Mouse (Mus musculus): ENCODE data around the gene Pdzd4.

The Pdzd4 gene

GRCm38 (mm10) chrX:73824185-73825151 is at the start of gene Pdzd4:
Pdzd4 (minus strand) TSS chrX:73824969.
- peak; percentile 77 to 78 for DNase-seq

GRCm38 (mm10) chrX:73871956-73872355 is 47.2 kb upstream of the Pdzd4 start:
- DNase-seq: peak in 1 of 2 experiments; percentile 26

DNA sequence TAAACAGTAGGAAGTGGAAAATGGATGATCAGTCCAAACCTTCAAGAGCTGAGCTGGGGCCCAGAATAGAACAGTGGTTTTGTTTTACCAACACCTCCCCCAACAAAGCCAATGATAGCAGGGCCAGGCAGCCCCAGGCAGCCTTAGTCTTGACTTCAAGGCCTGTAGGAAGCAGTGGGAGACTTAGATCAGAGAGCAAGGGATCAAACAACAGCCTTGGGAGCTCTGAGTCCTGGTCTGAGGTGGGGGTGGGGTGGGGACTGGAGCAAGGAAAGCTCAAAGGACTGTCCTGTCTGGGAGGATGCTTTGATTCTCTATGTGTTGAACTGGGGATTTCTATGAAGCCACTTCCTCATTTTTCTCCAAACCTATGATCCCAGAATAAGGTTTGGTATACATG is 46.7 kb upstream of the Pdzd4 start:
- no peak for DNase-seq

DNA sequence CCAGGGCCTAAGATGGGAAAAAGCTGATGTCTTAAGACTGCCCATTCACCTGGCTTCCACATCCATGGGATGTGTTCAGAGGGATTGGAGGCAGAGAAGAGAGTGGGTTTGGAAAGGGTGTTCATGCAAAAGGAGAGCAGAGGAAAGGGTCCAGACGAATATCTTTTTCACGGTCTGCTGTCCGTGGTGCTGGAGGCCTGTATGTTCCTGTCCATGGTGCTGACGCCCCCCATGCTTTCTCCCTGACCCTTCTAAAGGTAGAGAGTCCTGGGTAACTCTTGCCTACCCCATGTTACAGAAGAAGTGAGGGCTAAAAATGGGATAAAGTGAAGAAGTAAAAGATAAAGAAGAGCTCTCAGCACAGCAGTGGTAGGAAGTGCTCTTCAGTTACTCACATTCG is 44.6 kb upstream of the Pdzd4 start:
- no peak for DNase-seq

GRCm38 (mm10) chrX:73867852-73868251 is 43.1 kb upstream of the Pdzd4 start:
- DNase-seq: no peak

DNA sequence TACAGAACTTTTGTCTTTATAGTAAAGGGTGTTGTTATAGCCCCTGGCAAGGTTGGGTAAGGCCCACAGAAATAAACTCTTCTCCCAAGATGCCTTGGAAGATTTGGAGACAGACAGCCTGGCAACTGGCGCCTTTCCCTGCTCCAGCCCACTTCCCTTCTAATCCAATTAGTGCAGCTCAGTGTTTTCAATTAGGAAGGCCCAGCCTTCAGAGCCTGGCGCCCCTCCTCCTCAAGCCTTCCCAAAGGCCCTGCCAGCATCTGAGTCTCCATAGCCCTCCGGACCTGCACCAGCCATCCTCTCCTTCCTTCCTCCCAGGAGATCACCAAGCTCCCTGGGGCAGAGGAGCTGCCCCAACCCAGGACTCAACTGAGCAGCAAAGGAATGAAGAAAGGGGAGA is 42.5 kb upstream of the Pdzd4 start:
- DNase-seq: no peak

DNA sequence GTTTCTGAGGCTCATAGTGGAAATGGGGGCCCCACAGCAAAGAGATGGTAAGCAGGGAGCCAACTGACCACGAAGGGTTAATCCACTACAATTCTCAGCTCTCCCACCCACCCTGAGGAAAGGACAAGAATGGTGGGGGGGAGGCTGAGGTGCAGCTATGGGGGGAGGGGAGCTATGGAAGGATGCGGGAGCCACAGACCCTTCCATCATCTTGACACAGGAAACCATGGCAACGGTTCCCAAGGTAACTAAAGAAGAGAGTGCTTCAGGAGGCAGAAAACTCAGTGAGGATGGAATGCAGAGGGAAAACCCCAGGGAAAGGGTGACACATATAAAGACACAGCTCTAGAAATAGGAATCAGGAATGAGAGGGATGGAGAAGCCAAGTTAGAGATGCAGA is 39.9 kb upstream of the Pdzd4 start:
- no peak for DNase-seq

DNA sequence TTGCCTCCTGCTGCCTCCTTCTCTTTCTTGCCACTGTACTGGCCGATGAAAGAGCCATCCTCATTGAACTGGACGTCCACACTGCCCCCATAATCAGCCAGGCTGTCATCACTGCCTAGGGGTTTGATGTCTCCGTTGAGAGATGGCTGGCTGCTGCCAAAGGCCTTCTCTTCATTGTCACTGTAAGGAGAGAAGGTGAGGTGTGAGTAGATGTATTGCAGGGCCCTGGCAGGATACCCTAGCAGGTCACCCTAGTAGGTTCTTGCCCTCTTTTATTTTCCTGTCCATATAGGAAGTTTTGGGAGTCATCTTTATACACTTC is 30.3 kb upstream of the Pdzd4 start:
- no peak for DNase-seq

DNA sequence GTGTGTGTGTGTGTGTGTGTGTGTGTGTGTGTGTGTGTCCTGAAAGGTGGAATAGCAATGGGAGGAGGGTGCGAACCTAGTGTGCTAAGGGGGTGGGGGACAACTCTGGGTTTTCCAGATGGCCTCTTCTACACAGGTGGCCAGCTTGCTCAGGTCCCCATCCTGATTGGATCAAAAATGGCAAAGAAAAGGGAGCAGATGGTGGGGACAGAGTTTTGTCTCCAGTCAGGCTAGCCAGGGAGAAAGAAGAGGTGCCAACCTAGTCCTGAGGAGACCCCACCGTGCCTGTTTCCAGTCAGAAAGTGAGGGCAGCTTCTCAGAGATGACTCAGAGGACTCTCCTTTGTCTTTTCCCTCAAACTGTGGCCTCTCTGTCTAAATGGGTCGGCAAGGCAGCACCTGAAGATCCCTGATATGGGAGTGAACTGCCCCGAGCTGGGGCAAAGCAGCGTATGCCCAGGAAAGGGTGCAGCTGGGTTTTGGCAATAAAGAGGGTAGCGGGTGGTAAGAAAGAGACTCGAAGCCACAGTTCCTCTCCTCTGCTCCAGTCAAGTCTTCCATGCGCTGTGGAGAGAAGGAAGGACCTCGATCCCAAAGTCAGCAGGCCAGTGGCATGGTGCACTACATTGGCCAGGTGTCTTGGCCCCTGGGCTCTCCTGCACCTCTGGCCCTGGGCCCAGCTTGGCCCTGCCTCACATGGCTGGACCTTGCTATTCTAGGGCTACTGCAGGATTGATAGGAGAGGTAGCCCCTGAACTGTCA is 29.7 kb upstream of the Pdzd4 start:
- DNase-seq: peak; percentile 41 to 67

DNA sequence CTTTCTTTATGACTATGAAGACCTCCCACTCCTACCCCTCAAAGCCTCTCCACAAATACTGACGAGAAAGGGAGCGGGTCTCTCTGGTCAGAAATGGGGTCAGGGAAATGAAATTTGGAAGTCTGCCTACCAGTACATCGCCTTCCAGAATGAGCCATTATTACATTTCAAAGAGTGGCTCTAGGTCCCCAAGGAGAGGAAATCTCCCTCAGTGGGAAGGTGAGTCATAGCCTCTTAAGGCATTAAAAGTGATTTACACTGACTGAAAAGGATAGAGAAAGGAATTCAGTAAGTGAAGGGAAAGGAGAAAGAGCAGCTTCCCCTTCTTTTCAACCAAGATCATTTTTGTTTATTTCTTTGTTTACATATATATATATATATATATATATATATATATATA is 11.9 kb upstream of the Pdzd4 start:
- DNase-seq: no peak

DNA sequence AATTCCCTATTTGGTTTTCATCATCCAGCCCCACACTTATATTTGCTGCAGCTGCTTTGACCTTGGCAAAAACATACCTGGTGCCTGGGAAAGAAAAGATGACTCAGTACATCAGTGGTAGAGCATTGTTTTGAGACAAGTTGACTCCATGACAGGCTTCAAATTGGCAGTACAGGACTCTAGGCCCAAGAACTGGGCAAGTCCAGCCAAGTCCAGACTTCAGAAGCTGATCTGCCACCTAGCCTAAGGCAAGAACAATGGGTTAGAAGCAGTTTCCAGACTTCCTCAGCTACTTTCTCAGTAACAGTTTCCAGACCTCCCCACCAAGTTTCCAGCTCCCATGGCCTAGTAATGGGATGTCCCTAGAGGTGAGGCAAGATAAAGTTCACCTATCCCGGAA is 11.0 kb upstream of the Pdzd4 start:
- no peak for DNase-seq

GRCm38 (mm10) chrX:73823747-73824146 is 1.0 kb downstream of the Pdzd4 start:
- peak in 1 of 2 experiments; percentile 18 for DNase-seq

DNA sequence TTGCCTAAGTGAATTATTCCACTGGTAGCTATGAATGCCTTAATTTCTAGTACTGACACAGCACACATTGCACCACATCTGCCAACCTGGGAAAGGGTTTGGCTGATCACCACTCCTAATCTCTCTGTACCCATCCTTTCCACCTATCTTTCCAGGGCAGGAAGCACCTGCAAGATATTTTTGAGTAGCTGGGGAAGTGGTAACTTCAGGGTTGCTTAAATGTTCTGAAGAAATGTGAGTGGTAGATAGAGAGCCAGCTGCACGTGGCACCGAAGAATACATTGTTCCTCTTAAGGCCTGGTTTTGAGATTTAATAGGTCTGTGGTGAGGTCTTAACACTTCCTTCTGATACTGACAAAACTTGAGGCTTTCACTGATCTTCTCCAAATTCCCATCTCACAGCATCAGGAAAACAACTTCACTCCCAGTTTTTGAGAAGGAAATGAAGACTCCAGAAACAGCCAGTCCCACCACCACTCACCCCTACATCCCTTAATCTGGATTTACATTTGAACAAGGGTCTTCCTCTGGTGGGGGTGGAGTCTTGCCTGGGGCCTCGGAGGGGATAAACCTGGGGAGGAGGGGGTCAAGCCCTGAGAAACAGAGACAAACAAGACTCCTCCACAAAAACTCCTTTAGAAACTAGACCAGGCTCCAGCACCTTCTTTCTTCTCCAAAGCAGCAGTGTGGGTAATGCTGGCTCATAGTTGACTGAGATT is 8.0 kb downstream of the Pdzd4 start:
- DNase-seq: no peak

GRCm38 (mm10) chrX:73815072-73815471 is 9.7 kb downstream of the Pdzd4 start:
- DNase-seq: no peak

GRCm38 (mm10) chrX:73805814-73806213 is 19.0 kb downstream of the Pdzd4 start:
- no peak for DNase-seq

DNA sequence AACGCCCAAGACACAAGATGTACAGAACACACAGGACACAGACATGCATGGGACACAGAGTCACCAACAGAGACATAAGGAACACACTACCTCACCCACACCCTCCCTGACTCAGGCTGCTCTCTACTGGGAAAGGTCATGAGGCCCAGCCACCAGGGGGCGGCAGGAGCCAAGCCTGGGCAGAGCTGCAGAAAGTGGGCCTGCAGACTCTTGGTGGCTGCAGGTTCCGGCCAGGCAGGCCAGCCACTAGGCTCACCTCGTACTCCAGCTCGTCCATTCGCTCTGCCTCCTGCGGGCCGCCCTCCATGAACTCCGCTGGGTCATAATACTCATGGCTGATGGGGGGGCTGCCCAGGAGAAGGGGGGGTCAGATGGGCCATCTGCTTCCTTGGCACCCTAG is 26.3 kb downstream of the Pdzd4 start:
- peak; percentile 85 to 87 for DNase-seq

DNA sequence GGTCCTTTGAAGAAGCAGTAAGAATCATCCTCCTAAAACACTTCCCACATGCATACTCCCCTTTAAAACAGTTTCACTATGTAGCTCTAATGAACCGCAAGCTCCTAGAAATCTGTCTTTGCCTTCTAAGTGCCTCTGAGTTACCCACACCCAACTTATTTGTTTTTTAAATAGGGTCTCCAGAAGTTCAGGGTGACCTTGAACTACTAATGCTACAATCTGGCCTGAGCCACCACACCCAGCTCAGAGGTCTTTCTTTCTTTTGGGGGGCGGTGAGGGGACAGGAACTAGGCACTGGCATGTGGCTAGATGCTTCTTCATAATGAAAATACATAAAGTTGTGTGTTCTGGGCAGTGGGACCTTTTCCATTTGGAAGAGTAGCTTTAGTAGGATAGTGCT is 27.3 kb downstream of the Pdzd4 start:
- no peak for DNase-seq

DNA sequence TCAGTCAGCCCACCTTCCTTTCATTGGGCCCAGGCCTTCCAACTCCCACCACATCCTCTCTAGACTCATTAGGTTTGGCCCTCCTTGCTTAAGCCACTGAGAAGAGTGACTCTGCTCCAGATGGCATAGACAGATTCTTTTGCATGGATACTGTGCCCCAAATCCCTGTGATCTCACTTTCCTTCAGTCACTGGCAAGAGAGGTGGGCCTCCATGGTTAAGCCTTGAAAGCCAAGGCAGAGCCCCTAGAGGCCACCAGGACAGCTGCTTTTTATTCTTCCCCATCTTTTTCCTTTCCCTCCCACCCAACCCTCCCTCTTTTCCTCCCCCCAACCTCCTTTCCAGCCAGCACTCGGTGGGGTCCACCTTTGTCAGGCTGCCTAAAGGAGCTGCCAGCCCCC is 31.3 kb downstream of the Pdzd4 start:
- no peak for DNase-seq

GRCm38 (mm10) chrX:73793039-73793438 is 31.7 kb downstream of the Pdzd4 start:
- DNase-seq: no peak

GRCm38 (mm10) chrX:73788501-73788900 is 36.3 kb downstream of the Pdzd4 start:
- no peak for DNase-seq

DNA sequence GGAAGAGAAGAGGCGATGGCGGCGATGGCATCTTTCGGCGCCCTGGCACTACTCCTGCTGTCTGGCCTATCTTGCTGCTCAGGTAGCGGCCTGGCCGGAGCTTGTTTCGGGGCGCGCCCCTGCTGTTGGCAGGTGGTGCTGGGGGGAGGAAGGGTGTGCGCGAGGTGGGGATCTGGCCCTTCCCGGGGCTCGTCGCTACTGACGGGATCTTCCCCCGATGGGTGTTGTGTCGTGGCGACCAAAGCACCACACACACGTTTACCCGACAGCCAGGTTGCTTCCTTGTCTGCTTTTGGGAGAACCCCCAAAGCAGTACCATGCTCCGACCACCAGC is 37.6 kb downstream of the Pdzd4 start:
- DNase-seq: no peak

- peak; percentile 89 to 93 for DNase-seq
These were observed 38.2 kb downstream of the Pdzd4 start, which contains the start of the genes Idh3g and Ssr4 for GRCm38 (mm10) chrX:73786364-73787224. Idh3g (minus strand) TSS chrX:73786897. Ssr4 (plus strand) TSS chrX:73787028.
